Mouse (Mus musculus) myocyte (in vitro differentiated cells): Measurements from ENCODE around the gene Usp18.

Experiments
- CEBPB ChIP-seq: IDR thresholded peaks from 2 replicates; pipeline ENCODE4 v1.6.1; 2011; ENCODE audit warnings: mild to moderate bottlenecking, moderate library complexity; ENCODE audit not compliant: poor library complexity, insufficient read depth, severe bottlenecking
- MYOD1 ChIP-seq, 3 experiments: IDR thresholded peaks; one replicate each; pipeline ENCODE4 v1.6.1; 2011; ENCODE audit warnings: control low read depth in 2 of 3, low read depth in 2 of 3, mild to moderate bottlenecking in 2 of 3, moderate library complexity in 1 of 3; ENCODE audit not compliant: insufficient read length in 2 of 3, control insufficient read depth in 1 of 3
- POLR2A ChIP-seq: IDR thresholded peaks from one replicate; pipeline ENCODE4 v1.6.1; 2011; ENCODE audit warnings: low read depth, mild to moderate bottlenecking, control low read depth, moderate library complexity; ENCODE audit not compliant: insufficient read length

GRCm38 (mm10) chr6:121284132-121284531 lies 38.4 kb downstream of the Usp18 start:
- TF ChIP-seq MYOD1 (IDR thresholded peaks at IDR 0.05; ENCODE audit: control insufficient read depth in 1 of 3, insufficient read length in 2 of 3, low read depth in 2 of 3) (no peak), POLR2A (no peak), CEBPB (no peak)
